Mouse (Mus musculus) gastrocnemius, postnatal 14 days (tissue): ENCODE measurements around the gene Csdc2. TPM values are rescaled to one million over a fixed set of nuclear protein-coding genes. Genes with fewer than 3 reads are reported as not detected.
"Not testable (repeated sequence)": the region's sequence is repeated elsewhere in the genome, so short reads cannot be mapped to it uniquely, and the experiment has no call there.

Experiments used
- DNase-seq: peaks from one replicate; pipeline ENCODE4 v3.0.0; 2021; ENCODE audit warnings: mixed read lengths
- intact Hi-C: fragments of 180-260 bp; cut with DNase I; formaldehyde crosslinking; loops from one replicate; pipeline ENCODE4 v1.15.1; 2025; ENCODE audit warnings: low total_unique reads
- total RNA-seq, 2 experiments: library from RNA; stranded (reverse); gene quantifications; 2 replicates each; pipeline ENCODE4 v1.2.3; 2021

Csdc2 gene
- total RNA-seq, 2 experiments from 2014 or later = 3.7 to 3.8 TPM

DNA sequence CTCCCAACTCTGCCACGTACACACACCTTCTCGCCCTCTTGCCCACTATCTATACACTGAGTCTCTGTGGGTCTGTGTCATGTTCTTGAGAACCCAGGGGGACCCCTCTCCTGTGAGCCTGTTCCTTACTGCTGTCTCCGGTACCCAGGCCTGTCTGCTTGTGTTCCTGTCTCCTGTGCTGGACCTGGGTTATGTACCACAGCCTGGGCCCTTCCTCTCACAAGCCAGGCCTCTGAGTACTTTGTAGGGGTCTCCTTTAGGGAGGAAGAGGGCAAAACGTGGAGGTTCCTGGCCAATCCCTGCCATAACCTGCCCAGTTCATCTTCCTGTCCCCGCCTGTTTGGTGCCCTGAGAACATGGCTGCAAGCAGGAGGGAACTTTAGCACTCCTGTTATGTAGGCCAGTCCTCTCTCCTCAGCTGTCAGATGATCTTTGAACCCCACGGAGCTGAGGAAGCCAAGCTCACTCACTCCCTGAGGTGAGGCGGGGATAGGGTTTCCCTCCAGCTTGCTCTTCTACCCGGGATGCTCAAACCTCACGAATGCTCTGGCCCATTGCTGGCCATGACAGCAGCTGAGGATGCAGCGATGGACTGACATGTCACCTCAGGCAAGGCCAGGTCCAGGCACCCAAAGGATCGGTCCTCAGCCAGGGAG lies 13.0 kb downstream of the Csdc2 start:
- no peak for DNase-seq
- intact Hi-C loops = no loop called here

DNA sequence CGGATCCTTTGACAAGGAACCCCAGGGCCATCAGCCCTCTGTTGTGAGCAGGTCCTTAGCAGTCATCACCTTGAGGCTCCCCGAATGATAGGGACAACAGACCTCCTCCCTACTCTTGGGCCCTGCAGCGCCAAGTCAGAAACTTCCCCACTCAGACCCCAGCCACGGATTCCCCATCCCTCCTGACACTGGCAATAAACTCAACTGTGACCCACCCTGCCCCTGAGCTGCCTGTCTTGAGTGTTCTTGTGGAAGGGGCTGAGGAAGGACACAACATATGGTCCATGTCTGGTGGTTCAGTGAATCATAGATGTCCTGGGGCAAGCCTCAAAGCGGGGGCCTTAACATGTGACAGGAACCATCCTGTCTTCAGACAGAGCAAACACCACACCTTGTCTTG lies 14.2 kb downstream of the Csdc2 start:
- intact Hi-C loops = no loop called here
- no peak for DNase-seq

- intact Hi-C loops = no loop called here
- no peak for DNase-seq
Observed at GRCm38 (mm10) chr15:81951159-81951558, 14.6 kb downstream of the Csdc2 start.

- no peak for DNase-seq
- intact Hi-C loops = no loop called here
Observed at GRCm38 (mm10) chr15:81952310-81952709, 15.8 kb downstream of the Csdc2 start.

DNA sequence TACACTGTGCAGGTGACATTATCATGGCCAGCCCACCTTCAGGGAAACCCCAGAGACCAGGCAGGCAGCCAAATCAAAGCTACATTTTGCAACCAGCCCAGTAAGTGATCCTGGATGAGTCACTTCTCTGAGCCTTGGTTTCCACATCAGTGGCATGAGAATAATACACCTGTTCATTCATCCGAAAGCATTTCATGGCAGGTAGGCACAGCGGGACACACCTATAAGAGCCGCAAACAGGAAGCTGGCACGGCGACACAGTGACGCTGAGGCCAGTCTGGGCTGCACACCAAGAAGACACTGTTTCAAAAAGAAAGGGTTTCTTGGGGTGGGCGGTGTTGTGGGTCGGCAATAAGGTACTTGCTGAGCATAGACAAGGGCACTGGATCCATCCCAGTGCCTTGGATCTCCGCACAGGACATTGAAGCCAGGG lies 17.6 kb downstream of the Csdc2 start:
- no peak for DNase-seq
- intact Hi-C loops = no loop called here

- intact Hi-C loops = loop anchor here (5.0 kb wide), 1 partner anchor 38 kb away; no protein-coding TSS in a partner anchor
- DNase-seq = no peak
Observed at GRCm38 (mm10) chr15:81954716-81955115, 18.2 kb downstream of the Csdc2 start.

DNA sequence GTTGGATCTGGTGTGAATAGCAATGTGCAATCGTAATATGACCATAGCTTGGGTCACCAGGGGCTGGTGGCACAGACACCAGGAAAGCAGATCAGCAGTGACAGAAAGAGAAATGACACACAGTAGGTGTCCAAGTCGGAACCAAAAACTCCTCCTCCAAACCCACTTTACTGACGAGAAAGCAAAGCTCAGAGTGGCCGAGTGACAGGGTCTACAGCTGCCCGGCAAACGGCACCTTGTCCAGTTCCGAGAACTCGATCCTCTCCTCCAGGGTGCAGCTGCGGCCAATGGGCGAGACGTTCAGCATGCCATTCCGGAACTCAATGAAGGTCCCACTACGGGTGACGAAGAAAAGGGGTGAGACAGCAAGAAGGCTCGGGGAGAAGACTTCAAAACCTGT lies 18.9 kb downstream of the Csdc2 start:
- intact Hi-C loops = loop anchor here (5.0 kb wide), 1 partner anchor 37 kb away; no protein-coding TSS in a partner anchor
- DNase-seq = no peak

- intact Hi-C loops = loop anchor here (5.0 kb wide), 1 partner anchor 36 kb away; no protein-coding TSS in a partner anchor
Observed at GRCm38 (mm10) chr15:81956457-81956856, 19.9 kb downstream of the Csdc2 start.

DNA sequence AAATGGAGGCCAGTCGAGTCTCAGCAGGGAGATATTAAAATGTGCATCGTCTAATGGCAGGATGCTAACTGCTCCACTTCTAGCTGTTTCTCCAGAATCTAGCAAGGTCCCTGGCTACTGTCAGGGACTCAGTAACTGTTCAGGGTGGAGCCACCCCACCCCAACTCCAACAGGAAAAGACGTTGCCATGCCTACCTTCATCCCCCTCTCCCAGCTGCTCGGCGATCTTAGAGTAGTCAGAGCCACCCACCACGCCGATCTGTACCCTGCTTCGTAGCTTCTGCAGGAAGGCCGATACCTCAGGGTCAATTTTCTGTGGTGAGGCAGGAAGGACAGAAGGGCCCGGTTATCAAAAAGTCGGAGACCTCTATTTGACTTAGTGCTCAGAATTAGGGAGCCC lies 21.0 kb downstream of the Csdc2 start:
- no peak for DNase-seq
- intact Hi-C loops = loop anchor here (5.0 kb wide), 1 partner anchor 35 kb away; no protein-coding TSS in a partner anchor

More at GRCm38 (mm10) chr15:81956457-81956856, 19.9 kb downstream of the Csdc2 start:
- peak; percentile 32 for DNase-seq

GRCm38 (mm10) chr15:81958906-81959305 lies 22.3 kb downstream of the Csdc2 start:
- DNase-seq = no peak

DNA sequence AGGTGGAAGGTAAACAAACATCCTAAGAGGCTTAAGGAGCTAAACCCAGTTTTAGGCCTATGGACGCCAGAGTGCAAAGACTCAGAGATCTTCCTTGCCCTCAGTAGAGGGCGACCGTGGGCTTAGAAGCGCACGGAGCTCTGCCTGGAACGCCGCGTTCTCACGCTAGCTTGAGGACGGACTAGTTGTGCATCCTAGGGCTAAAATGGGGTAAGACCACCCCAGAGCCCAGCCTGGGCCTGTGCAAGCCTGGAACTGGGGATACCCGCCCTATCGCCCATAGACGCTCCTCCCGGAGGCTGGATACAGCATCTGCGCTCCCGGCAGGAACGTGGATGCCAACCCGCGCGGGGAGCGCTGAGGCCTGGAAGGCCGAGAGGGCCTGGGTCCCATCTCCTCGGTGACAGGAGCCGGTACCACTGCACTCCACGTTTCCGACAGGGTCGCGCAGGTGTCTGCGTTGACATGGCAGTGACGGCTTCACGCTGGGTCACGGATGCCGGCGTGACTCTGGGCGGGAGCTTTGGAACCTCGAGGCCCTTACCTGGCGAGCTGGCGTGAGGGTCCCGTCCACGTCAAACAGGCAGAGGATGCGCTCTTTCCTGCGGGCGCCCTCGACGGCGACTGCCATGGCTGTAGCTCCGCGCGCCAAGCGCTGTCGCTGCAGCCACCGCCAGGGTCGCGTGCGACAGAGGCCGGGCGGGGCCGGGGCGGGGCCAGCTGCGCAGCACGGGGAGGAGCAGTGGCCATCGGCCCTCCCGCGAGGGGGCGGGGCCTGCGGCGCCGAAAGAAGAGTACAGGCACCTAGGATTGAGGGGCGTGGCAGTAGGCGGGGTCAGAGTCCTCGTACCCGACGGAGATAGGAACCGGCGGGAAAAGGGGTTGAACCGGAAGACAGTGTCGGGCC lies 23.9 kb downstream of the Csdc2 start, which contains the start of gene Pmm1:
TSS of gene Pmm1 (minus strand) at position 760 of the 907 bp plus-strand sequence.
- intact Hi-C loops = no loop called here
- peak; percentile 99 for DNase-seq

More at GRCm38 (mm10) chr15:81958906-81959305, 22.3 kb downstream of the Csdc2 start:
- intact Hi-C loops = loop anchor here (5.0 kb wide), 1 partner anchor 33 kb away; no protein-coding TSS in a partner anchor

DNA sequence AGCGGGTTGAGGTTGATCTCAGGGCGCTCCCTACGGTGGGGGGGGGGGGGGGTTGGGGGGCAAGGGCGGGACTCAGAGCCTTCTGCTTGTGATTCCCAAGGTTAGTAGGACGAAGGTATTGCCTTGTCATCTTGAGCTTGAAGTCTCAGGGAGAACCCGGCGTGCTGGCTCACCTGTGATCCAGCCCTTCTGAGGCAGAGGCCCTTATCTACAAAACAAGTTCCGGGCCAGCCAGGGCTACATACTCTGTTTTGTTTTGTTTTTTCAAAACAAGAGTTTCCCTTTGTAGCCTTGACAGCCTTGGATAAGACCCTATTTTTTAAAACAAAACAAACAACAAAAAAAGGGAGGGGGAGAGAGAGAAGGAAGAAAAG lies 24.5 kb downstream of the Csdc2 start:
- no peak for DNase-seq
- intact Hi-C loops = no loop called here

DNA sequence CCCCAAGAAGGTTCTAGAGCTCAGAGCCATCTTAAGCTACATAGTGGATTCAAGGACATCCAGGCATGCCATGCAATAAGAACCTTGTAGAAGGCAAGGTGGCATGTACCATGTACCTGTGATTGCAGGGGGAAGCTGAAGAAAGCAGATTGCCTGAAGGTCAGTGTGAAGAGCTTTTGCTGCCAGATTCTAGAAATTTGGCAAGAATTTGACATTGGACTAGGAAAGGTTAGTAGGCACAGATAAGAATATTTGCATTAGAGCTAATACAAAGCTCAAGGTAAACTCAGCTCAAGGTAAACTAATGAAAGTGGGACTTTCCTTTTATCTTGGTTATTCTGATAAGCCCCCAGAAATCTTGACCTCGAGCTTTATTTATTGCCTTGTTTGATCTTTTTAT lies 27.7 kb downstream of the Csdc2 start:
- intact Hi-C loops = no loop called here

GRCm38 (mm10) chr15:81964980-81965545 lies 28.5 kb downstream of the Csdc2 start:
- DNase-seq = no peak
- intact Hi-C loops = no loop called here

More for the DNA sequence above, 27.7 kb downstream of the Csdc2 start:
- DNase-seq = no peak

DNA sequence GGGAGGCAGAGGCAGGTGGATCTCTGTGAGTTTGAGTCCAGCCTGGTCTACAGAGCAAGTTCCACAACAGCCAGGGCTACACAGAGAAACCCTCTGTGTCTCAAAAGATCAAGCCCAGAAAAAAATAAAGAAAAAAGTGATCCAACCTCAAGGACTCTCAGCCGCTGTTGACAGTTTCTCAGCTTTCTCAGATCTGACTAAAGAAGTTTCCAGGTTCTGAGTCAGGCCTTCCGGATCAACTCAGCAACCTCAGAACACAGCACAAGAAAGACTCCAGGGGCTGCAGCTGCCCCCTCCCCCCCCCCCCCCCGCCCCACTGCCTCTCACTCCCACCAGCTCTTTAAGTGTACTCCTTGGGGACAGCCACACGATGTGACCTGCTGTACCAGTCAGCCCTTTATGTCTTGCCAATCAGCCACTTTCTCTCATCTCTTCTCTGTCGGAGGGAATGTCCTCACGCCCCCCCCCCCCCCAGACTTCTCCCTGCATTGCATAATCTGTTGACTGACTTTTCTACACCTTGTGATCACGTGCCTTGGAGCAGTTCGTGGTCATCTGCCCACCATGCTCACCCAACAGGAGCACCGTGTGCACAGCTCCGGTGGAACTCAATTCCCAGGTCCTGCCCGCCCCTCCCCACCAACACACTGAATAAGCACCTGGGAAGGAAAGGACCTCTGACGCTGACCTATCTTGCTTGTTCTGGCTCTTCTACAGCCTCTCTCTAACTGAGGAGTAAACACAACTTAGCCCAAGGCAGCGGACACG lies 29.7 kb downstream of the Csdc2 start:
- intact Hi-C loops = no loop called here

DNA sequence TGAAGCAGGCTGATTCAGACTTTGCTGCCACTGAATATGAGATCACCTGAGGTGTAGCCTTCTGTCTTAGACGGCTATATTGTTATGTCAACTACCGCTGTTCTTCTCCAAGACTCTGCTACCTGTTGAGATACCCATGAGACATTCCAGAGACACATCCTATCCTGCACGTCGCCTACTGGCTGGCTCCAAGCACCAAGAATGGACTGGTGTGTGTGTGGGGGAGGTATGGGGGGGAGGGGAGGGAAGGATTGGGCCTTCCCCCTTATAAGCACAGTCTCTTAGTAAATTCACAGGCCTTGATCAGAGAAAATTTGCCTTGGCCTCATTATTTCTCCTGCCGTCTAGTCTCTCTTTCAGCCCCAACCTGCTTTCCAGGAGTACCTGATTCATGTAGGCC lies 31.3 kb downstream of the Csdc2 start:
- intact Hi-C loops = no loop called here
- no peak for DNase-seq

More for the DNA sequence above, 29.7 kb downstream of the Csdc2 start:
- DNase-seq = no peak

- DNase-seq = no peak
- intact Hi-C loops = no loop called here
Observed at GRCm38 (mm10) chr15:81968447-81968846, 31.9 kb downstream of the Csdc2 start.

DNA sequence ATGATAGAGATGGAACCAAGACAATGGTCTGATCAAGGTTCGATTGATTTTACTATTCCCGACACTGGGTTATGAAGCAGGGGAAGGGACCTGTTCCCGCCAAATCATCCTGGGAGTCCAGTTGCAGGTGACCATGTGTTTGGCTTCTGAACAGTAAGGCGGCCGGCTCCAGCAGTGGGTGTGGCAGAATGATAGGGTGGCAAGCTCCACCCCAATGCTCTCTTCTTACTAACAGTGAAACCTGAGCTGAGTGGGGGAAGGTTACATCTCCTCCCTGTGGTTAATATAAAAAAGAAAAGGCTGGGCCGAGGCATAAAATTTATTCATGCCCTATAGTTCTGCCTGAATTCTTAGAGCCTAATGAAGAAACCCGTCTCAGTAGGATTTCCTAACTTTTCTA lies 32.6 kb downstream of the Csdc2 start:
- no peak for DNase-seq
- intact Hi-C loops = no loop called here

- DNase-seq, intact Hi-C loops: not testable (repeated sequence)
Observed at GRCm38 (mm10) chr15:81969635-81970034, 33.1 kb downstream of the Csdc2 start.
